Mouse (Mus musculus) c-Kit-positive CD71-positive TER-119-negative erythroid progenitor cells, embryonic 14.5 days (primary cell): ENCODE measurements around the gene Rwdd3.
A peak's percentile ranks its signal among the peaks of the same experiment; 100 is the strongest.

Source experiments
- DNase-seq: peaks from one replicate; pipeline ENCODE4 v3.0.0-alpha.2; 2013; ENCODE audit warnings: low read depth

Rwdd3 gene

DNA sequence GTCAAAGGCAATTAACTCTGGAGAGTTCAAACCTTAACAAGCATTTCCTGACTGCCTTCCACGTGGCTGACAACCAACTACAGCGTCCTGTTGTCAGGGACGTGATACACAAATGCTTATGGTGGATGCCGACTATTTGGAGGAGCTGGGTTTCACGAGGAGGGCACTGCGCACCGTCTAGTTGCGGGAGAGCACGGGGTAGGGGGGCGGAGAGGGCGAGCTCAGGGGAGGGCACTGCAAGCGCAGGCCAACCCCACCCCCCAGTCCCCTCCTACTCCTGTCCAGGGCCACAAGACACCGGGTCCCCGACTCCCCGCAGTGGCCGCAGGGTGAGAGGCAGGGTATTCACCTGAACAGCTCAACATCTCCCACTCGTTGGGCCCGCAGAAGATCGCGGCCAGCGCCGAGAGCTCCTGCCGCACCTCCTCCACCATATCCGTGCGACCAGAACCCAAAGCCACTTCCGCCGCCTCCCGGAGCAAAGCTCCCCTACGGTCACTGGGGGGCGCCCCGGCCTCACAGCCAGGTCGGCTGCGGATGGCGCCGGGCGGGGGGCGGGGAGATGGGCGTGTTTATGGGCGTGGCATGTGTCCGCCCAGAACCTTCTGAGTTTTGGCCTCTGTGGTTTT is at the start of gene Rwdd3:
Gene Rwdd3, minus strand, starts transcription at position 453 of the 629 bp plus-strand sequence.
- DNase-seq = peak; percentile 89

DNA sequence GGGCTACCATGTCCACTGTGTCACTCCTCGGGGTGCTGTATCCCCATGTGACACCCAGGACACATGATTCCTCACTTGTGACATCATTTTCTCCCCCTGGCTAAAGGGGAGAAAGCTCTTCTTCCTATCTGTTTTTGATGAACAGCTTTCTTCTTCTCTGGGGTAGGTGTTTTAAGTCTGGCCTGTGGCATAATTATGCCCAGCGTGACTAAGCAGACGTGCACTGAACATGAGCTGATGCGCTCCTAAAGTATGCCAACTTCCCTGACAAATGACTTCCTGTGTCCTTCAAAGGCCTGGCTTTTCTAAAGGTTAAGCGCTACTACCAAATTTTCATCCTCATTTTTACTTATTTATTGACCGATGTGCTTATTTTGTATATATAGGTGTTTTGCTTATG is 45.5 kb upstream of the Rwdd3 start:
- DNase-seq = no peak

DNA sequence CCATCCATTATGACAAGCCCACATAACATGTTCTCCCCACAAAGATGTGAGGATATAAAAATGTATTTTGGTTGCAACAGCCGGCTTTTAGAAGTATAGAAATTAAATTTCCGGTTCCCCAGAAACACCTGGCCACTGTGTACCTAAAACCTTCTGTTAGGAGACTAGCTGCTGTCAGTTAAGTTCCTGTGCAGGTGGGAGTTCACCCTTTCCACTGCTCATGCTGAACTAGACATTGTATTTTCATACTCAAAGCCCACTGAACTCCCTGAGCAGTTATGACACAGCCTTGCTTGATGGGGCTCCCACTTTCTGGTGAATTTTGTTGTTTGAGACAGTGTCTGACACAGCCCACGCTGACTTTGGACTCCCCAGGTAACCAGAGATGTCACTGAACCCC is 42.0 kb upstream of the Rwdd3 start:
- no peak for DNase-seq

DNA sequence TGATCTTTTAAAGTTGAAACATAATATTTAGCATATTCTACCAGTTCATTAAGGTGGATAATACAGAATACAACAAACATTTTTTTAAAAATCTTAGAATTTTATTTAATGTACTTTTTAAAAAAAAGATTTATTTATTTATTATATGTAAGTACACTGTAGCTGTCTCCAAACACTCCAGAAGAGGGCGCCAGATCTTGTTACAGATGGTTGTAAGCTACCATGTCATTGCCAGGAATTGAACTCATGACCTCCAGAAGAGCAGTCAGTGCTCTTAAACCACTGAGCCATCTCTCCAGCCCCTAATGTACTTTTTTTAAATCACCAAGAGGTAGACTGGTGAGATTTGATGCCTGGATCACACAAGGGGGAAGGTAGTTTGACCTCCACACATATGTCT is 40.7 kb upstream of the Rwdd3 start:
- no peak for DNase-seq

DNA sequence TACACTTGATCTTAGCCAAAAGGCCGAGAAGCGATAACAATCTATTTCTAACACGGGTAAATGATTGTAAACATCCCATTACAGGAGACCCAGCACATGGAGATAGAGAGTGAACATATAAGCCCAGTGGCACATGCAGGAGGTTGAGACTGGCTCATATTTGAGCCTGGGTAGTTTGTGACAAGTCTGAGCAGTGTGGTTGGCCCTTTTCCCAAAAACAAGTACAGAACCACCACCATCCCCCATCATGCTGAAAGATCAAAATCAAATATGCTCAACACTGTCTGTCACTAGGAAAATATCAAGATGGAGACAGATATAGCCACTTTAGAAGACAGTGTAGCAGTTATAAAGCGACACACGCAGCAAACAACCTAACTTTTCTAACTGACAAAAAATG is 37.5 kb upstream of the Rwdd3 start:
- no peak for DNase-seq

DNA sequence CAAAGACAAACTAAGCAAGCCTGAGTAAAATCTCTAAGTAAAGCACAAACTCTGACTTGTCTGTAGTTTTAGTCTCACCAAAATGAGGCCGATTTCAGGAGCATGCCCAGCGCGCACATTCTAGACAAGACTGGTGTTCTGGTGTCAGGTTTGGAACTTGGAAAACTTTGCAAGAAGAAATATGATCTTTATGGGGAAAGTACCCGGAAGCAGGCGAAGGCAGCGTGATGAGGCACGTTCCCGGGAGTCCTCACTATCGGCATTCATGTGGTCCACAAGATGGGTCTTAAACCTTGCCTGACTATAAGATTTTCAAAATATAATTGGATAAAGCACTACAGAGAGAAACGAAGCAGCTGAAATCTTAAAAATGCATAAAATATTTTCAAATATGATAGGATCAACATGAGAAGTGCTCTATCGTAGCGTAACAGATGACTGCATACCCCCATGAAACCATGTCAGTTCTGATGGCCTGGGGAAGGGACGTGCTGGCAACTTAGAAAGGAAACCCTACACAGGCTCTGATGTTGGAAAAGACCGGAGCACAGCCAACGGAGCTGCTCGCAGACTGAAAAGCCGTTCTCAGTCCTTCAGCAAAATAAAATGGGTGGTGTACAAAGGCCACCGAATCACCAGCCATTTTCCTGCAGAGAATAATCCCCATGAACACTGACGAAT is 34.8 kb upstream of the Rwdd3 start:
- no peak for DNase-seq

GRCm38 (mm10) chr3:121202638-121203037 is 31.1 kb upstream of the Rwdd3 start:
- DNase-seq = no peak

- peak; percentile 93 for DNase-seq
These were observed 29.7 kb upstream of the Rwdd3 start for GRCm38 (mm10) chr3:121201012-121201747.

DNA sequence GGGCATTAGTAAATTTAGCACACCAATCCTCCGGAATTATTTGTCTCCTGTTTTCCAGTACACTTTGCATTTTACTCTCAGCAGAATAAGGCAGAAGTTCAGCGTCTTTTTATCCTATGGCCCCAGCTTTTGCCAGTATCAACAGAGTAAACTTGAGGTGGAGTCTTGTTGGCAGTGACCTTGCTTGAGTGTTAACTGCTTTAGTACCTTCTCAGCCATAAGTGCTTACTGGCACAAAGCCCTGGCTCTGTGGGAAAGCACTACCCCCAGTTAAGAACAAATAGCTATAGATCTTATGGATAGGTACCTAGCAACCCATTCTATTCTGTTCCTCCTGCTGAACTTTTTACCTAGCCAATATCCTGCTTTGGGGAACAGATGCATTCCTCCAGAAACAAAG is 17.7 kb upstream of the Rwdd3 start:
- no peak for DNase-seq

- no peak for DNase-seq
These were observed 16.0 kb upstream of the Rwdd3 start for GRCm38 (mm10) chr3:121187510-121187909.

GRCm38 (mm10) chr3:121186925-121187324 is 15.4 kb upstream of the Rwdd3 start:
- no peak for DNase-seq

GRCm38 (mm10) chr3:121185197-121185596 is 13.7 kb upstream of the Rwdd3 start:
- no peak for DNase-seq

GRCm38 (mm10) chr3:121176011-121176410 is 4.5 kb upstream of the Rwdd3 start:
- no peak for DNase-seq

DNA sequence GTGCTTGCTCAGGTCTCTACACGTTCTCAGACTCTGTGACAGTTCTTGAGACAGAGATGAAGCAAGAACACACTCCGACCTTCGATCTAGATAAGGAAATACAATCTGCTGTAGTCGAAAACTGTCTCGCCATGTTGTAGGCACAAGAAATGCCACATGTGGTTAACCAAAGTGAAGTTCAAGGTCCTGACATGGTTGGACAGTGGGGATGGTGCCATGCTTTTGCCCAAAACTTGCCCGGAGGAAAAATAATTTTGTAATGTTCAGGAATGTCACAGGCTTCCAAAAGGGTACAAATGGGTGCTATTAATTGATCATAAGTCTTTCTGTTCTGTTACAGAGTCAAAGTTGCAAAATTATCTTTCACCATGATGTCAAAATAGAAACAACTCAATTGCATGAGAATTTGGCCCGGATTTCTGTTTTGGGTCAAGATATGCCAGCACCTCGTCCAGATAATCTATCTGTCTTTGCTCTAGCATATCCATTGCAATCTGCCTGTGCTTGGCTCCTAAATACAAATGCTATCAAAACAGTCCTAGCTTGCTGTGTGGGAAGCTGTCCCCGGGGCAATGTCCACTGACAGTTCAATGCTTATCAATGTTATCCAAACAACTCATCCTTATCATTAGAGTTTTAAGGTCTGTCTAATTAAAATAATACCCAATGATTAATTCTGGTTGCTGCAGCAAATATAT is 2.9 kb upstream of the Rwdd3 start:
- DNase-seq = no peak

- no peak for DNase-seq
These were observed 1.2 kb upstream of the Rwdd3 start for GRCm38 (mm10) chr3:121172718-121173117.

- no peak for DNase-seq
These were observed 374 bp upstream of the Rwdd3 start for GRCm38 (mm10) chr3:121171872-121172265.

- DNase-seq = no peak
These were observed 864 bp downstream of the Rwdd3 start for GRCm38 (mm10) chr3:121170631-121171030.

- DNase-seq = peak; percentile 56
These were observed 2.2 kb downstream of the Rwdd3 start for GRCm38 (mm10) chr3:121169092-121169942.

DNA sequence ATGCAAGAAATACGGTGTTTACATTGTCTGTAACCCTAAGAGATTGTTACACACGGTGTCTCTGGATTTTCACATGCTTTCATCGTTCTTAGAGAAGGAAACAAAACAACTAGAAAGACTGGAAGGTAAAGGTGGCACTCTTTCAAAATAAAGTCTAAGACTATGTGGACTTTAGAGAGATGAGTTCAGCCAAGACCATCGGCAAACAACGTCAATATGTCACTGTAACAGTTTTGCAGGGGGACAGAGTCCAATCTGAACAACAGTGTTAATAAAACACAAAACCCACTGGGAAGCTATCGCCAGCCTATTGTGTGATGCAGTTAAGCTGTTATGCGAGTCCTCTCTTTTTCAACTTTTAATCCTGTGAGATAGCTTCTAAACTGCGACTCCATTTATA is 2.9 kb downstream of the Rwdd3 start:
- DNase-seq = no peak

DNA sequence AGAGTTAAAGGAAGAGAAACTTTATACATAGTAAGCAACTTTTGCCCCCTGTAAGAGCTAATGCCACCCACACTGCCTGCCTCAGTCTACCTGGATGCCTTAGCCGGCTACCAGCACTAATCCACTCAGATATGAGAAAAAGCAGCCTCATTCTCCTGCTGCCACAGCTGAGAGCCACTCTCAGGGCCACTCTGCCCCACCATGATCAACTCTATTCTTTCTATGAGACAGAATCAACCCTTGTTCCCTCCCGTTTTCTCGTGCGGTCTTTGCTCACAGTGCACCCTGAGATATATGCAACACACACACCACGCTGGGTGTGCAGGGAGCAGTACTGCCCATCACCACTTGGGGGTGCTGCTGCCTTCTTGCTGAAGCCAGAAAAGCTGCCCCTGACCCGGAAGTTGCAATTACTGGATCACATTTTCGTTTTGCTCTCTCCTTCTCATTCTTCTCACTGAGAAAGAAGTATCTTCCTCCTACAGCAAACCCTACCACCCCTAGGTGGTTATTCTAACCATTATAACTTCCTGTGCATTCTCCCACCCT is 8.2 kb downstream of the Rwdd3 start:
- DNase-seq = peak; percentile 54

DNA sequence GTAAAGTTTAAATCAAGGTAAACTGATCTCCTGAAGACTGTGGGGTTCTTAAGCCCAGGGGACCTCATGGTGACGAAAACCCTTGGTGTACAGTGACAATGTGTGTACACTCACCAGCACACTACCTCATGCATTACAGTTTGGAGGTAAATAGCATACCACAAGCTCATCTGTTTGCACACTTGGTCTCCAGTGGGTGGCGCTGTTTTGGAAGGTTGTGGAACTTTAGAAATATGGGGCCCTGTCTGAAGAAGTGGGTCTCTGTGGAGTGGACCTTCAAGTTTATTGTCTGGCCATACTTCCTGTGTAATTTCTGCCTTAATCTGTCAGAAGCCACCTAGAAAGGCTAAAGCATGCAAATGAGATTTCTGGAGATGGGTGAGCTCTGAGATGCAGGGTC is 9.8 kb downstream of the Rwdd3 start:
- DNase-seq = no peak
